In the genomic region with DNA sequence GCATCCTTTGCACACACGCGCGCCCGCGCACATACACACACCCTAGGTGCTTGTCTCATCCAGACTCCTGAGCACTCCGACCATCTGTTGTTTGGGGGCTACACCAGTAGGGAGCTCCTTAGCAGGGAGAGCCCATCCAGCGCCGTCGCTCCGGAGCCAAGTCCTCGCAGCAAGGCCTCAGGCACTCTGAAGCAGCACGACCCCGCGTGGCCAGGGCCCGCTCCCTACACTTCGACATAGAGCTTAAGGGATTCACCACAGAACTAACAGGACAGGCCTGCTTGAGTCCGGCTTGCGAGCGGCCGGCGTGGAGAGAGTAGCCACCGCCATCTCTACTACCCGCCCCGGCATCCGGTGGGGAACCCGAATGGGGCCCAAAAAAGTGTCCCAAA, we compare ENCODE assay signal across 8 mouse cellular contexts. TPM values are rescaled to one million over a fixed set of nuclear protein-coding genes. Genes with fewer than 3 reads are reported as not detected.
DNase-seq lines count a peak whose midpoint lies in the region; ATAC-seq and TF ChIP-seq lines count a peak whose summit lies in the region.

No protein-coding gene starts in this region.

- H3K36me3 ChIP-seq in ES-Bruce4 (ENCODE audit: control insufficient read depth, insufficient read depth, low read length, poor library complexity, severe bottlenecking), result peaks cover 18% of the 10 kb centered on the region
- H3K36me3 ChIP-seq in forebrain, embryonic 12.5 days (replicated peaks), result peaks cover 25% of the 10 kb centered on the region
- H3K36me3 ChIP-seq in neural tube, embryonic 14.5 days (ENCODE audit: control insufficient read depth, insufficient read depth, low read length), result peaks cover 15% of the 10 kb centered on the region
- peaks cover 15% of the 10 kb centered on the region for H3K36me3 ChIP-seq in thymus, adult 2 months (ENCODE audit: control insufficient read depth, insufficient read depth, low read length)

- peak; percentile 56 for DNase-seq in c-Kit-positive CD71-positive TER-119-positive erythroid progenitor cells, embryonic 14.5 days (ENCODE audit: low spot score)
- peak; percentile 72 to 74 for DNase-seq in heart, postnatal 10 days
- peak; percentile 28 to 59 for DNase-seq in layer of hippocampus, adult 18-20 months (ENCODE audit: low spot score in 2 of 2)
- DNase-seq in lung, adult 18-20 months, result peak; percentile 64 to 66
- peak; percentile 58 for DNase-seq in thymus, adult 2 months

- no peaks in the 10 kb centered on the region for H3K9me3 ChIP-seq in ES-Bruce4 (replicated peaks; ENCODE audit: control insufficient read depth, insufficient read depth, low read length, poor library complexity, severe bottlenecking)
- no peaks in the 10 kb centered on the region for H3K9me3 ChIP-seq in forebrain, embryonic 12.5 days
- H3K9me3 ChIP-seq in neural tube, embryonic 14.5 days (ENCODE audit: control insufficient read depth, low read length), result no peaks in the 10 kb centered on the region

- WGBS in forebrain, embryonic 12.5 days, result under 1% methylated on average over 26 of the region's 26 CpGs
- whole genome bisulfite sequencing in neural tube, embryonic 14.5 days, result 0% methylated on average over 26 of the region's 26 CpGs
- under 1% methylated on average over 26 of the region's 26 CpGs for WGBS in thymus, adult 2 months

- TF ChIP-seq EP300 in ES-Bruce4 (IDR thresholded peaks at IDR 0.05; ENCODE audit: insufficient read depth, low read depth, low read length), result no peak

- peaks cover 4% of the 10 kb centered on the region for H3K4me1 ChIP-seq in ES-Bruce4 (ENCODE audit: control insufficient read depth, insufficient read depth, low read length)
- H3K4me1 ChIP-seq in forebrain, embryonic 12.5 days, result peaks cover 36% of the 10 kb centered on the region
- H3K4me1 ChIP-seq in neural tube, embryonic 14.5 days (ENCODE audit: control insufficient read depth, insufficient read depth, low read length), result peaks cover 29% of the 10 kb centered on the region
- peaks cover 19% of the 10 kb centered on the region for H3K4me1 ChIP-seq in thymus, adult 2 months (replicated peaks; ENCODE audit: control insufficient read depth, insufficient read depth, low read length)

- peak; percentile 53 for ATAC-seq in forebrain, embryonic 12.5 days (ENCODE audit: low FRiP score)
- ATAC-seq in neural tube, embryonic 14.5 days (ENCODE audit: low read depth), result peak; percentile 60

- TF ChIP-seq CTCF in ES-Bruce4 (IDR thresholded peaks at IDR 0.05; ENCODE audit: low read depth, low read length), result no peak
- no peak for TF ChIP-seq CTCF in thymus, adult 2 months (IDR thresholded peaks at IDR 0.05; ENCODE audit: borderline replicate concordance, control insufficient read depth, extremely low read depth, insufficient read depth, low read length, poor library complexity)

- H3K27me3 ChIP-seq in ES-Bruce4 (ENCODE audit: control insufficient read depth, insufficient read depth, low read length, poor library complexity, severe bottlenecking), result no peaks in the 10 kb centered on the region
- 0 out of 2 replicates have a peak, but pooled peaks cover 5% of the 10 kb centered on the region for H3K27me3 ChIP-seq in forebrain, embryonic 12.5 days
- no peaks in the 10 kb centered on the region for H3K27me3 ChIP-seq in neural tube, embryonic 14.5 days (ENCODE audit: control insufficient read depth, insufficient read depth, low read length)
- no peaks in the 10 kb centered on the region for H3K27me3 ChIP-seq in thymus, adult 2 months (ENCODE audit: control insufficient read depth, insufficient read depth, low read length)

- H3K4me3 ChIP-seq in ES-Bruce4 (ENCODE audit: low read depth, low read length), result peak overlapping the region; percentile 93
- H3K4me3 ChIP-seq in forebrain, embryonic 12.5 days (replicated peaks), result peak overlapping the region; percentile 83
- peak overlapping the region; percentile 84 for H3K4me3 ChIP-seq in neural tube, embryonic 14.5 days (ENCODE audit: low read depth, low read length)
- peak overlapping the region; percentile 60 for H3K4me3 ChIP-seq in thymus, adult 2 months (ENCODE audit: control insufficient read depth, insufficient read depth, low read length)

- peak overlapping the region; percentile 94 for H3K9ac ChIP-seq in ES-Bruce4 (ENCODE audit: low read depth, poor library complexity, severe bottlenecking)
- peak overlapping the region; percentile 93 for H3K9ac ChIP-seq in forebrain, embryonic 12.5 days
- peak overlapping the region; percentile 75 for H3K9ac ChIP-seq in neural tube, embryonic 14.5 days (replicated peaks; ENCODE audit: low read depth, low read length)

- H3K27ac ChIP-seq in ES-Bruce4 (ENCODE audit: insufficient read depth, low read length), result peak overlapping the region; percentile 57; the same call in 1 of the 2 replicates
- H3K27ac ChIP-seq in forebrain, embryonic 12.5 days, result peak overlapping the region; percentile 92
- H3K27ac ChIP-seq in neural tube, embryonic 14.5 days (ENCODE audit: low read depth, low read length), result peak overlapping the region; percentile 86
- peak overlapping the region; percentile 63 for H3K27ac ChIP-seq in thymus, adult 2 months (ENCODE audit: control insufficient read depth, insufficient read depth, low read length)

- TF ChIP-seq POLR2A in ES-Bruce4 (IDR thresholded peaks at IDR 0.05; ENCODE audit: insufficient read depth, low read length), result no peak
- TF ChIP-seq POLR2A in thymus, adult 2 months (IDR thresholded peaks at IDR 0.05; ENCODE audit: control insufficient read depth, extremely low read depth, insufficient read depth, low read length, poor library complexity), result no peak

- intact Hi-C loops in heart, postnatal 10 days (cut with DNase I), result no loop called here

- peak overlapping the region; percentile 89 for H3K4me2 ChIP-seq in forebrain, embryonic 12.5 days
- H3K4me2 ChIP-seq in neural tube, embryonic 14.5 days (ENCODE audit: low read depth, low read length), result peak overlapping the region; percentile 91

RNA-seq across cellular contexts. Expression of gene Acly, which starts 0.7 kb away (rescaled TPM):
- polyA plus RNA-seq in ES-Bruce4 (2011; ENCODE audit: insufficient read depth, insufficient read length, low read depth, missing spikeins), result 225 and 232 TPM in 2 replicates
- 320 and 356 TPM in 2 replicates for polyA plus RNA-seq in forebrain, embryonic 12.5 days (2016; fragmentation: Nextera tagmentation; extraction: Ambion mirVana)
- 10 to 100 TPM; 47.8 to 51.1 TPM for total RNA-seq in heart, postnatal 10 days (2021)
- total RNA-seq in layer of hippocampus, adult 18-20 months (2021), result 100 to 1,000 TPM; 118 to 124 TPM
- 191 and 250 TPM in 2 replicates for polyA plus RNA-seq in neural tube, embryonic 14.5 days (2014; fragmentation: Nextera tagmentation; extraction: Ambion mirVana)
- polyA plus RNA-seq in thymus, adult 2 months (2012; rRNA removed), result 150 and 214 TPM in 2 replicates

RNA-seq across cellular contexts. Expression of gene Ttc25, which starts 18.3 kb away (rescaled TPM):
- polyA plus RNA-seq in ES-Bruce4 (2011; ENCODE audit: insufficient read depth, insufficient read length, low read depth, missing spikeins), result 2.5 and 3.4 TPM in 2 replicates
- 2.1 and 2.6 TPM in 2 replicates for polyA plus RNA-seq in forebrain, embryonic 12.5 days (2016; fragmentation: Nextera tagmentation; extraction: Ambion mirVana)
- total RNA-seq in heart, postnatal 10 days (2021), result under 1 TPM; 0.17 to 0.38 TPM
- total RNA-seq in layer of hippocampus, adult 18-20 months (2021), result 1 to 10 TPM in 1 of 2 experiments, under 1 TPM in 1; 0.96 to 1.1 TPM
- polyA plus RNA-seq in neural tube, embryonic 14.5 days (2014; fragmentation: Nextera tagmentation; extraction: Ambion mirVana), result 1.7 and 2.2 TPM in 2 replicates
- polyA plus RNA-seq in thymus, adult 2 months (2012; rRNA removed), result 0.58 and 1.1 TPM in 2 replicates

RNA-seq across cellular contexts. Expression of gene Cnp, which starts 47.6 kb away (rescaled TPM):
- polyA plus RNA-seq in ES-Bruce4 (2011; ENCODE audit: insufficient read depth, insufficient read length, low read depth, missing spikeins), result 6.9 and 7.5 TPM in 2 replicates
- polyA plus RNA-seq in forebrain, embryonic 12.5 days (2016; fragmentation: Nextera tagmentation; extraction: Ambion mirVana), result 19.4 and 23.4 TPM in 2 replicates
- total RNA-seq in heart, postnatal 10 days (2021), result 1 to 10 TPM; 6.1 to 7.1 TPM
- total RNA-seq in layer of hippocampus, adult 18-20 months (2021), result 100 to 1,000 TPM; 171 to 195 TPM
- 41.1 and 49.3 TPM in 2 replicates for polyA plus RNA-seq in neural tube, embryonic 14.5 days (2014; fragmentation: Nextera tagmentation; extraction: Ambion mirVana)
- polyA plus RNA-seq in thymus, adult 2 months (2012; rRNA removed), result 138 and 153 TPM in 2 replicates

RNA-seq across cellular contexts. Expression of gene Klhl11, which starts 54.5 kb away (rescaled TPM):
- polyA plus RNA-seq in ES-Bruce4 (2011; ENCODE audit: insufficient read depth, insufficient read length, low read depth, missing spikeins), result 18.4 and 19.6 TPM in 2 replicates
- 13.9 and 16.7 TPM in 2 replicates for polyA plus RNA-seq in forebrain, embryonic 12.5 days (2016; fragmentation: Nextera tagmentation; extraction: Ambion mirVana)
- total RNA-seq in heart, postnatal 10 days (2021), result 10 to 100 TPM; 12.9 to 13.9 TPM
- 100 to 1,000 TPM; 117 to 124 TPM for total RNA-seq in layer of hippocampus, adult 18-20 months (2021)
- 15.7 and 16.1 TPM in 2 replicates for polyA plus RNA-seq in neural tube, embryonic 14.5 days (2014; fragmentation: Nextera tagmentation; extraction: Ambion mirVana)
- polyA plus RNA-seq in thymus, adult 2 months (2012; rRNA removed), result 8.0 and 10.4 TPM in 2 replicates

Comparison
In these comparisons a context has a peak if more than half of its experiments do, and no peak if none do; other contexts are left out.
1. Peak in every context shown above with its lines: DNase-seq, ATAC-seq, H3K4me3 ChIP-seq and H3K27ac ChIP-seq.